In genomic region chr8:50916733-50917113, GRCm38 (mm10) we compare ENCODE assay signal across 9 mouse cellular contexts.
DNase-seq lines count a peak whose midpoint lies in the region; ATAC-seq and TF ChIP-seq lines count a peak whose summit lies in the region.
"Had no signal": no experiment of that assay in that cellular context is flagged by ENCODE, and none has a peak within 500 bp of the region (broad histone marks: within the 10 kb centered on the region; RNA-seq: fewer than 3 reads in every experiment).

No protein-coding gene starts in this region.

- peaks cover 13% of the 10 kb centered on the region; the same call in 1 of the 2 replicates for H3K27me3 ChIP-seq in lung, postnatal 0 days (replicated peaks; ENCODE audit: insufficient read depth, low read length)
- peaks cover 30% of the 10 kb centered on the region for H3K27me3 ChIP-seq in limb, embryonic 14.5 days (ENCODE audit: control insufficient read depth, insufficient read depth, low read length)

- peak overlapping the region; percentile 67; the same call in 1 of the 2 replicates for H3K4me2 ChIP-seq in lung, postnatal 0 days (replicated peaks; ENCODE audit: low read depth, low read length)
- peak overlapping the region; percentile 99 for H3K4me2 ChIP-seq in limb, embryonic 14.5 days (replicated peaks; ENCODE audit: low read depth, low read length, severe bottlenecking)

- H3K4me3 ChIP-seq in gastrocnemius, adult 2 months, result peak overlapping the region; percentile 66
- H3K4me3 ChIP-seq in lung, postnatal 0 days (ENCODE audit: low read depth, low read length), result no peak overlapping the region
- H3K4me3 ChIP-seq in limb, embryonic 14.5 days (replicated peaks; ENCODE audit: low read length), result peak overlapping the region; percentile 61

- 5% methylated on average over 8 of the region's 8 CpGs for WGBS in lung, postnatal 0 days
- WGBS in limb, embryonic 14.5 days, result 0% methylated on average over 8 of the region's 8 CpGs

- intact Hi-C loops in gastrocnemius, adult 2 months (cut with DNase I), result no loop called here

- no peaks in the 10 kb centered on the region for H3K9me3 ChIP-seq in lung, postnatal 0 days (ENCODE audit: low read length)
- no peaks in the 10 kb centered on the region for H3K9me3 ChIP-seq in limb, embryonic 14.5 days (ENCODE audit: control insufficient read depth, low read length)

- H3K27ac ChIP-seq in gastrocnemius, adult 2 months, result no peak overlapping the region
- H3K27ac ChIP-seq in lung, postnatal 0 days (ENCODE audit: low read length), result no peak overlapping the region
- H3K27ac ChIP-seq in limb, embryonic 14.5 days (replicated peaks; ENCODE audit: low read depth, low read length), result no peak overlapping the region

- TF ChIP-seq EP300 in lung, postnatal 0 days (IDR thresholded peaks at IDR 0.05), result no peak

- TF ChIP-seq POLR2A in limb, embryonic 14.5 days (IDR thresholded peaks at IDR 0.05; ENCODE audit: borderline replicate concordance, extremely low read depth, insufficient read depth, insufficient read length), result no peak

- H3K4me1 ChIP-seq in lung, postnatal 0 days (ENCODE audit: insufficient read depth, low read depth, low read length), result no peaks in the 10 kb centered on the region
- no peaks in the 10 kb centered on the region for H3K4me1 ChIP-seq in limb, embryonic 14.5 days (ENCODE audit: control insufficient read depth, insufficient read depth, low read length)

- DNase-seq in gastrocnemius, adult 2 months, result peak; percentile 12
- DNase-seq in gastrocnemius, postnatal 10 days, result no peak
- no peak for DNase-seq in lung, postnatal 0 days (ENCODE audit: low spot score)
- no peak for DNase-seq in lung, postnatal 10 days
- no peak for DNase-seq in limb, embryonic 14.5 days (ENCODE audit: low spot score)
- no peak for DNase-seq in testis, postnatal 10 days (ENCODE audit: low spot score)
- DNase-seq in retina, postnatal 1 day, result no peak
- DNase-seq in urinary bladder, postnatal 14 days (ENCODE audit: low spot score), result no peak
- DNase-seq: lung, adult 18-20 months had no signal

- TF ChIP-seq CTCF in gastrocnemius, adult 2 months (IDR thresholded peaks at IDR 0.05), result no peak
- no peak for TF ChIP-seq CTCF in lung, postnatal 0 days (IDR thresholded peaks at IDR 0.05)

- no peak for ATAC-seq in lung, postnatal 0 days
- ATAC-seq in limb, embryonic 14.5 days (ENCODE audit: low FRiP score, low read depth), result no peak

- no peak overlapping the region for H3K9ac ChIP-seq in lung, postnatal 0 days (replicated peaks; ENCODE audit: low read depth)
- peak overlapping the region; percentile 52; the same call in 1 of the 2 replicates for H3K9ac ChIP-seq in limb, embryonic 14.5 days (ENCODE audit: low read depth, low read length, severe bottlenecking)

- no peaks in the 10 kb centered on the region for H3K36me3 ChIP-seq in lung, postnatal 0 days (ENCODE audit: insufficient read depth, low read length)
- H3K36me3 ChIP-seq in limb, embryonic 14.5 days (ENCODE audit: control insufficient read depth, insufficient read depth, low read length), result no peaks in the 10 kb centered on the region
